Mouse (Mus musculus): Measurements from ENCODE around the gene Trpt1.

The Trpt1 gene

GRCm38 (mm10) chr19:7039841-7040636 lies 44.1 kb downstream of the Trpt1 start, which contains the start of gene Stip1:
Gene Stip1 (minus strand): TSS chr19:7039967.
- no peak for TF ChIP-seq CTCF (conservative IDR thresholded peaks at IDR 0.05; ENCODE audit: low read length)
- no peak for TF ChIP-seq POU5F1 (IDR thresholded peaks at IDR 0.05; ENCODE audit: borderline replicate concordance, low read length)
- no peak for TF ChIP-seq NANOG (IDR thresholded peaks at IDR 0.05; ENCODE audit: borderline replicate concordance, low read length)
- Histone ChIP-seq H3K9me3 (ENCODE audit: low read length) (no peaks in the 10 kb centered on the region), H3K36me3 (ENCODE audit: insufficient read depth, low read length) (peaks cover 41% of the 10 kb centered on the region), H3K4me3 (replicated peaks; ENCODE audit: low read length) (peak within 1 kb of the TSS; percentile 97), H3K4me1 (replicated peaks; ENCODE audit: low read depth, low read length) (peaks cover 61% of the 10 kb centered on the region), H3K27me3 (ENCODE audit: insufficient read depth, low read length) (no peaks in the 10 kb centered on the region)

GRCm38 (mm10) chr19:7040637-7041130 lies 44.8 kb downstream of the Trpt1 start:
- Histone ChIP-seq H3K27me3 (ENCODE audit: insufficient read depth, low read length) (no peaks in the 10 kb centered on the region), H3K9me3 (ENCODE audit: low read length) (no peaks in the 10 kb centered on the region), H3K4me3 (replicated peaks; ENCODE audit: low read length) (peak overlapping the region; percentile 87), H3K36me3 (ENCODE audit: insufficient read depth, low read length) (peaks cover 34% of the 10 kb centered on the region), H3K4me1 (replicated peaks; ENCODE audit: low read depth, low read length) (peaks cover 55% of the 10 kb centered on the region)
- TF ChIP-seq NANOG (IDR thresholded peaks at IDR 0.05; ENCODE audit: borderline replicate concordance, low read length) (no peak), CTCF (conservative IDR thresholded peaks at IDR 0.05; ENCODE audit: low read length) (no peak), POU5F1 (IDR thresholded peaks at IDR 0.05; ENCODE audit: borderline replicate concordance, low read length) (no peak)

- Histone ChIP-seq H3K9me3 (ENCODE audit: low read length) (no peaks in the 10 kb centered on the region), H3K36me3 (ENCODE audit: insufficient read depth, low read length) (peaks cover 29% of the 10 kb centered on the region), H3K4me3 (replicated peaks; ENCODE audit: low read length) (peak overlapping the region; percentile 87), H3K4me1 (replicated peaks; ENCODE audit: low read depth, low read length) (peaks cover 51% of the 10 kb centered on the region), H3K27me3 (ENCODE audit: insufficient read depth, low read length) (no peaks in the 10 kb centered on the region)
- TF ChIP-seq CTCF (conservative IDR thresholded peaks at IDR 0.05; ENCODE audit: low read length) (no peak), POU5F1 (IDR thresholded peaks at IDR 0.05; ENCODE audit: borderline replicate concordance, low read length) (no peak), NANOG (IDR thresholded peaks at IDR 0.05; ENCODE audit: borderline replicate concordance, low read length) (no peak)
These were observed 45.2 kb downstream of the Trpt1 start for GRCm38 (mm10) chr19:7041171-7041570.

- Histone ChIP-seq H3K9me3 (ENCODE audit: low read length) (no peaks in the 10 kb centered on the region), H3K27me3 (ENCODE audit: insufficient read depth, low read length) (no peaks in the 10 kb centered on the region), H3K36me3 (ENCODE audit: insufficient read depth, low read length) (no peaks in the 10 kb centered on the region), H3K4me3 (replicated peaks; ENCODE audit: low read length) (no peak overlapping the region), H3K4me1 (replicated peaks; ENCODE audit: low read depth, low read length) (peaks cover 36% of the 10 kb centered on the region)
- TF ChIP-seq NANOG (IDR thresholded peaks at IDR 0.05; ENCODE audit: borderline replicate concordance, low read length) (no peak), CTCF (conservative IDR thresholded peaks at IDR 0.05; ENCODE audit: low read length) (no peak), POU5F1 (IDR thresholded peaks at IDR 0.05; ENCODE audit: borderline replicate concordance, low read length) (no peak)
These were observed 48.3 kb downstream of the Trpt1 start for GRCm38 (mm10) chr19:7044279-7044678.

GRCm38 (mm10) chr19:7044706-7045105 lies 48.8 kb downstream of the Trpt1 start:
- Histone ChIP-seq H3K9me3 (ENCODE audit: low read length) (no peaks in the 10 kb centered on the region), H3K4me3 (replicated peaks; ENCODE audit: low read length) (no peak overlapping the region), H3K36me3 (ENCODE audit: insufficient read depth, low read length) (no peaks in the 10 kb centered on the region), H3K27me3 (ENCODE audit: insufficient read depth, low read length) (no peaks in the 10 kb centered on the region), H3K4me1 (replicated peaks; ENCODE audit: low read depth, low read length) (peaks cover 36% of the 10 kb centered on the region)
- no peak for TF ChIP-seq NANOG (IDR thresholded peaks at IDR 0.05; ENCODE audit: borderline replicate concordance, low read length)
- TF ChIP-seq CTCF (conservative IDR thresholded peaks at IDR 0.05; ENCODE audit: low read length), result no peak

Data from E14TG2a.4 (cell line).